Mouse (Mus musculus): Measurements from ENCODE around the gene Chst11.

Gene Chst11

DNA sequence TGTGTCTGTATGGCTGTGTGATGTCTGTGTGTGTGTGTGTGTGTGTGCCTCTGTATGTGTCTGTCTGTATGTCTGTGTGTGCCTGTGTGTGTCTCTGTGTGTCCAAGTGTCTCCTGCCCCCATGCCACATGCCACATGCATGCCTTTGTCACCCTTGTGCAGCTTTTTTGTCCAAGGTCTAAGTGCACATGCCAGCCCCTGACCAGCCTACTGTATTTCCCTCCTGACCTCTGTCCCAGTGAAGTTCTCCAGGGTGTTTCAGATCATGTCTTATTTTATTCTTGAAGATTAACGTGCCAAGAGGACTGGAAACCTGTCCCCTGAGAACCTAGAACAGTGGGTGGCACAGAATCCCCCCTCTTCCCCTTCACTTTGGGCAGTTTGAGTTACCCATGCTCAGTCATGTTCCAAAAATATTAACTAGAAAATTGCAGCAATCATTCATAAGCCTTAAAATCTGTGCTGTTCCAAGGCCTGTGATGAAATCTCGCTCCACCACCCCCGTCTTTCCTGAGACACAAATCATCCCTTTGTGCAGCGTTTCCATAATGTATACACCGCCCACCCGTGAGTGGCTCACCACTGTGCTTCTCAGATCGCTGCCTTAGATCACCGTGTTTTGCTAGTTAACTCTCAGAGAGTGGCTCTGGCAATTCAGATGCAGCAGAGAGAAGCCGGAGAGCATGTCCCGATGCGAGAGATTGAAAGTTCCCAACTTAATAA is 180.4 kb downstream of the Chst11 start:
- DNase-seq (ENCODE audit: inconsistent age in 2 of 2, low spot score in 1 of 2), result peak; percentile 54 to 86

GRCm38 (mm10) chr10:83166272-83166671 is 181.0 kb downstream of the Chst11 start:
- peak in 1 of 2 experiments; percentile 77 for DNase-seq (ENCODE audit: inconsistent age in 2 of 2, low spot score in 1 of 2)

GRCm38 (mm10) chr10:83167492-83167891 is 182.2 kb downstream of the Chst11 start:
- no peak for DNase-seq (ENCODE audit: inconsistent age in 2 of 2, low spot score in 1 of 2)

DNA sequence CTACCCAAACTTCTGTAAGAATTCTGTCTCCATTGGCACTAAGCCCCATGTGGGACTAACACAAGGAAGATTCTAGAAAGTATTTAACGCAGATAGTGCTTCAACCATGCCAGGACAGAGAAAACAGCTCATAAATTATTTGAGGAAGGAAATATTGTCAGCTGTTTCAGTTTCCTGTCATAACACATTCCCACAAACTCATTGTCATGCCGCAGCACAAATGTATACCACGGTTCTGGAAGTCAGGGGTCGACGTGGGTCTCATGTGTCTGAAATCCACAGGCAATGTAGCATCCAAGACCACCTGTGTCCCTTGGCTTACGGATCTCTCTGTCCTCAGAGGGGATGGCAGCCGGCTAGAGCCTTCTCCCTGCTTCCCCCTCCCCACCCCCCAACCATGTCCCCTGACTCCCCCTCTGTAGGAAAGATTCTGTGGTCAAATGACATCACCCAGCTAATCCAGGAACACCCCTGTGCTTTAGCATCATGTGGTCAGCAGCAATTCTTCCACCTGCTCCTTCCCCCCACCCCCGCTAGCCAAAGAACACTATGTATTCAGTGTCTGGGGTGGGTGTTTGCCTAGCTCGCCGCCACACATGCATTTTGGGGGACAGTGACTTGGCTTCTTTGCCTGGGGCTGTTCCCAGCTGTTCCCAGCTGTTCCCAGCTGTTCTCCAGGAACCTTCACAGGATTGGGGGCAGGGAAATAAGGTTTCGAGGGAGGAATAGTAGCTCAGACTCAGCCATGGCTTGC is 183.2 kb downstream of the Chst11 start:
- DNase-seq (ENCODE audit: inconsistent age in 2 of 2, low spot score in 1 of 2), result no peak

DNA sequence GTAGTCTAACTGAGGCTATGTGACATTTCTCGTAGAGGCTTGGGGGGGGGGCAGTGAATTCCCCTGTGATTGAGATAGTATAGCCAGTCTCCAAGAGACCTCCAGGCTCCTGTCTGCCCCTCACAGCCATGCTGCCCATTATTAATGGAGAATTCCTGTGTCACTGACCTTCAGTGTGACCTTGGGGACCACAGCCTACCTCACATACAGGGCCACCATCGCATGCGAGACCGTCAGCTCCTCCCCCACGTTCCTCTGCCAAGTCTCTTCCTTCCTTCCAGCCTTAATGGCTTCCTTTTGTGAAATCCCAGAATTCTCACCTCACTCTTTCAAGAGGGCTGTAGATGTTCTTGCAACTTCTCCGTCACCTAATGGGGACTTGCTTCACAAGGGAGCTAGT is 184.3 kb downstream of the Chst11 start:
- peak; percentile 54 to 71 for DNase-seq (ENCODE audit: inconsistent age in 2 of 2, low spot score in 1 of 2)

- peak; percentile 57 to 75 for DNase-seq (ENCODE audit: inconsistent age in 2 of 2, low spot score in 1 of 2)
Measured at GRCm38 (mm10) chr10:83178151-83178550, 192.9 kb downstream of the Chst11 start.

- peak in 1 of 2 experiments; percentile 52 for DNase-seq (ENCODE audit: inconsistent age in 2 of 2, low spot score in 1 of 2)
Measured at GRCm38 (mm10) chr10:83178661-83179060, 193.4 kb downstream of the Chst11 start.

DNA sequence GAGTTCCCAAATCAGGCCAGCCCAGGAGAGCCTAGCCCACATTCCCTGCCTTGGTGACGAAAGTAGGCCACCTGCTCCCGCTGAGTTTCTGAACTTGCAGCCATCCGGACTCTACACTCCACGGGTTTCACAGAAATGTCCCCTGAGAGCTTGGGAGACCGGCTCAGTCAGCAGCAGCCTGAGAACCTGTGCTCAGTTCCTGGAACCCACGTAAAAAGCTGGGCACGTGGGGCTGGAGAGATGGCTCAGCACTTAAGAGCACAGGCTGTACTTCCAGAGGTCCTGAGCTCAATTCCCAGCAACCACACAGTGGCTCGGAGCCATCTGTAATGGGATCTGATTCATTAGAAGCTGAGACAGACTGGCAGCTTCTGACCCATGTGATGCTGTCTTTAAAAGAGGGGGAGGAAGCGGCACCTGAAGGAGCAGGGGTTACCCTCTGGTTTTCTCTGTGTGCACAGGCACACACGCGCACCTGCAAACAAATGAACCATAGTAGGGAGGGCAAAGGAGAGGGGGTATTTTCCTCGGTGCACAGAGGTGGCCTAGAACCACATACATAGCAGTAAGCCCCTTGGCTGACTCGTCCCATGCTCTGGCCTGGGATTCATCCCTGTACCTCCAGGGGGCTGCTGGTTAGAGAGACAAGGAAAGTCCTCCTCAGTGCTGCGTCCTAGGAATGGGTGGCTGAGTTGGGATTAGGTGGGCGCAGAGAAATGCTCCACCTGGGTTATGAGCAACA is 196.7 kb downstream of the Chst11 start:
- DNase-seq (ENCODE audit: inconsistent age in 2 of 2, low spot score in 1 of 2), result peak; percentile 58 to 70

- DNase-seq (ENCODE audit: inconsistent age in 2 of 2, low spot score in 1 of 2), result peak; percentile 74 to 92
Measured at GRCm38 (mm10) chr10:83182573-83182960, 197.3 kb downstream of the Chst11 start.

DNA sequence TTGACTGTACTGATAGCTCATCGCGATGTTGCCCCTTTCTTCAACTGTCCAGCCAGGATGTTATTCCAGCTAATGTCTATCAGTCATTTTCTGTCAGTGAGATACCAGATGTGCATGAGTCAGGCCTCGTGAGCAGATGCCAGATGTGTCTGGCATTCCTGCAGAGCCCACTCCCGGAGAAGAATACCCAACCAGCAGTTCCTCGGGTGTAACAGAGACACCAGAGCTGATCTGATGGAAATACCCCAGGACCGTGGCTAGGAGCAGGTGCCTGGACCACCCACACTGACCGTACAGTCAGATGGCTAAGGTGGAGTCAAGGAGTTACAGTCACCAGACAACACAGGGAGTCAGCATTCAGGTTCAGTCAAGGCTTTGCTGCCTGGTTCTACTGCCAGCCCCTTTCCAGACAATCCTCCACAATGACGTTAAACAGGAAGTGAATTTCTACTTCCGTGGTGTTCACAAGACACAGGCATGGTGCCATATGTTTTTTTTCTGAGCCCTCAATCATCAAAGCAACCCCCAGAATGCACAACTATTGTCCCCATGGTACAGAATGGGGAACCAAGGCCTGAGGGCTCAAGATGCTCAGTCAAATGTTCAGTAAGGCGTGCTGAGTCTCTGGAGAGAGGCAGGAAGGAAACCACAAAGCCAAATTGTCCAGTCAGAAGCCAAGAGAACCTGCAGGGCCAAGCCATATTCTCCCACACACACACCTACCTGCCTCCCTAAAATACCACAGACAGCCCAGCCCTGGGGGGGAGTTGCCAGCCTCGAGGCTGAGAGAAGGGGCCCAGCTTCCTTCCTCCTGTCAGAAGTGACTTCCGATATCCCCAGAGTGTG is 198.6 kb downstream of the Chst11 start:
- DNase-seq (ENCODE audit: inconsistent age in 2 of 2, low spot score in 1 of 2), result peak in 1 of 2 experiments; percentile 59

DNA sequence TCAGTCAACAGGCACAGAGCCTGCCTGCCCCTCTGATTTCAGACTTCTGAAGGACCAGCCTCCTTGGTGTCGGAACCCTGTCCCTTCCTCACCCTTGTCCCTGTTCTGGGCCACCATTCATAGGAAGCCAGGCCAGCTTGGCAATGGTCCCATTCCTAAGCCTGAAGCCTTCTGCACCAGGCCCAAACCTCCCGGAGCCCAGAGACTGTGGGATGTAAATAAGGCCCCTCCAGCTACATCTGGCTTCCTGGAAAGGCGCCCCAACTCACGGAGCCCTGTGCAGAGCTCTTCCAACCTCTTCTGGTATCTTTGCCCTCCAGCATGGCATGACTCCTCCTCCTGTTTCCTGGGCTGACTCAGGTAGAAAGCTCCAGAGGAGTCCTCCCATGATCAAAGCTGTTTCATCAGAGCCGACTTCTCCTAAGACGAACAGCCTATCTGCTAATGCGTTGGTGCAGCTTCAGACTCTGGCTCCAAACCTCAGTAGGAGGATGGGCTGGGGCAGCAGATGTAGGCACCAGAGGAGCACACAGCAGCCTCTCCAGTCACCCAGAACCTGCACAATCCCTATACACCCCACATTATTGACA is 199.3 kb downstream of the Chst11 start:
- peak in 1 of 2 experiments; percentile 64 for DNase-seq (ENCODE audit: inconsistent age in 2 of 2, low spot score in 1 of 2)

GRCm38 (mm10) chr10:83185121-83185520 is 199.8 kb downstream of the Chst11 start:
- DNase-seq (ENCODE audit: inconsistent age in 2 of 2, low spot score in 1 of 2), result no peak

DNA sequence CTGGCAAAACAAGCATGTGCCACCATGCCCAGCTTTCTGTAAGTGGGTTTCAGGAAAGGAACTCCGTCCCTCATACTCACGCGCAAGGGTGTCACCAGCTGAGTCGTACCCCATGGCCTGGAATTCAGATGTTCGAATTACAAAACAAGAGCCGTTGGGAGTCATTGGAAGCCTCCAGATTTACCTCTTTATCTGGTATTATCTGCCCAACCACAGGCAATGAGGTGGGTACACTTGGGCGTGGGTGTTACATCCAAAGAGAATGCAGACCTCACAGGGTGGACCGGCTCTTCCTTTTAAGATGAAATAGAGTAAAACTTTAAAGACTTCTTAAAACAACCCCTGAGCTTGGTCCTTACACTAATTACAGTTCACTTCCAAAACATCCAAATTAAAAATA is 200.9 kb downstream of the Chst11 start:
- DNase-seq (ENCODE audit: inconsistent age in 2 of 2, low spot score in 1 of 2), result no peak

GRCm38 (mm10) chr10:83186984-83187383 is 201.7 kb downstream of the Chst11 start:
- no peak for DNase-seq (ENCODE audit: inconsistent age in 2 of 2, low spot score in 1 of 2)

- DNase-seq (ENCODE audit: inconsistent age in 2 of 2, low spot score in 1 of 2), result no peak
Measured at GRCm38 (mm10) chr10:83189071-83189470, 203.8 kb downstream of the Chst11 start.

- no peak for DNase-seq (ENCODE audit: inconsistent age in 2 of 2, low spot score in 1 of 2)
Measured at GRCm38 (mm10) chr10:83191476-83191875, 206.2 kb downstream of the Chst11 start.

- DNase-seq (ENCODE audit: inconsistent age in 2 of 2, low spot score in 1 of 2), result no peak
Measured at GRCm38 (mm10) chr10:83191982-83192381, 206.7 kb downstream of the Chst11 start.

DNA sequence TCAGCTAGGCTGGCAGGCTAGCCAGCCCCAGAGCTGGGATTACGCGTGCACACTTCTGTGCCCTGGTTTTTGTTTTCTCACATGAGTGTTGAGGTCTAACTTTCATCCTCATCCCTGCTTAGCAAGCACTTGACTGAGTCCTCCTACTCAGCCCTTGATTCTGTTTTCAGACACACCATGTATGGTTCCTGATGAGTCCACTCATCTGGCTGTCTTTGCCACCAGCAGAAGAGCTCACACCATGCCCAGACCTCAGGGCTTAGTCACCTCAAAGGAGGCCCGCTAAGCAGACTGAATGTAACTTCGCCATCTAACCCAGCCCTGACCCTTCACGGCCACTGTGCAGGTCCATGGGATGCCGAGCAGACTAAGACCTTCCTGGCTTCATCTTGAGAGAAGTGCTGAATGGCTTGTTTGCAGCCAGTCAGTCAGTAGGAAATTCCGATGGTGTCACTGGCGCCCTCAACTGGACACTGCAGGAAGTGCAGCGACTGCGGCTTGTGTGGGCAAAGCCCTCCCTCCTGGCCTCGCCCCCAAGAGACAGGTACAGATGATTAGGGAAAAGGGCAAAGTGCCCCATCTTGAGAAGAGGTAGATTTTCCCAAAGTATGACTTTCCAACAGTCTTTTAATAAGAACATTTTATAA is 212.5 kb downstream of the Chst11 start:
- DNase-seq (ENCODE audit: inconsistent age in 2 of 2, low spot score in 1 of 2), result peak; percentile 79 to 94

DNA sequence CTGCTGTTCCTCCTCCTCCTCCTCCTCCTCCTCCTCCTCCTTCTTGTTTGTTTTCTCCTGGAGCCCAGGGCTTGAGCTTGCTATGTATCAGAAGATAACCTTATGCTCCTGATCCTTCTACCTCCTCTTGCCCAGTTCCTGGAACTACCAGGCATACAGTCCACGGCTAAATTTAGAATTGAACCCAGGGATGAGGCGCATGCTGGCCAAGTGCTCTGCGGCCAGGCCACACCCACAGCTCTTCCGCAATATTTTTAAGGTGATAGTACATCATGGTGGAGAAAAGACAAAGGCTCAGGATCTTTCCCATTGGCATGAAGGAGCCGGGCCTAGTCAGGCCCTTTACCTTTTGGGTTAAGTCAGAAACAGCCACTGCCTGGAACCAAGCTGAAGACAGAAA is 213.4 kb downstream of the Chst11 start:
- DNase-seq (ENCODE audit: inconsistent age in 2 of 2, low spot score in 1 of 2), result peak in 1 of 2 experiments; percentile 30

- DNase-seq (ENCODE audit: inconsistent age in 2 of 2, low spot score in 1 of 2), result peak in 1 of 2 experiments; percentile 26
Measured at GRCm38 (mm10) chr10:83199290-83199689, 214.0 kb downstream of the Chst11 start.
